Mouse (Mus musculus): ENCODE results near the gene Naa38. TPM values are rescaled to one million over a fixed set of nuclear protein-coding genes. Genes with fewer than 3 reads are reported as not detected.

Naa38 gene
- polyA plus RNA-seq, 1 experiment from 2014 or later = 127 TPM

- H3K4me1 ChIP-seq = peaks cover 44% of the 10 kb centered on the region
- H3K27ac ChIP-seq = peak overlapping the region; percentile 85
- peak overlapping the region; percentile 63 for H3K9ac ChIP-seq
- H3K9me3 ChIP-seq = no peaks in the 10 kb centered on the region
- H3K4me2 ChIP-seq (replicated peaks) = peak overlapping the region; percentile 74
- H3K36me3 ChIP-seq = no peaks in the 10 kb centered on the region
- H3K27me3 ChIP-seq = peaks cover 30% of the 10 kb centered on the region
- H3K4me3 ChIP-seq = peak overlapping the region; percentile 82
- no peak for ATAC-seq (ENCODE audit: low FRiP score, low read depth)
- WGBS = under 1% methylated on average over 19 of the region's 19 CpGs
These were observed 24.1 kb downstream of the Naa38 start for GRCm38 (mm10) chr11:69419443-69419812.

GRCm38 (mm10) chr11:69419813-69420553, 24.7 kb downstream of the Naa38 start:
- peak overlapping the region; percentile 85 for H3K27ac ChIP-seq
- under 1% methylated on average over 28 of the region's 31 CpGs for WGBS
- peak overlapping the region; percentile 63 for H3K9ac ChIP-seq
- H3K4me2 ChIP-seq (replicated peaks) = peak overlapping the region; percentile 74
- peak overlapping the region; percentile 82 for H3K4me3 ChIP-seq
- H3K4me1 ChIP-seq = peaks cover 38% of the 10 kb centered on the region
- no peak for ATAC-seq (ENCODE audit: low FRiP score, low read depth)
- no peaks in the 10 kb centered on the region for H3K9me3 ChIP-seq
- H3K36me3 ChIP-seq = no peaks in the 10 kb centered on the region
- peaks cover 30% of the 10 kb centered on the region for H3K27me3 ChIP-seq

GRCm38 (mm10) chr11:69420554-69421000, 25.3 kb downstream of the Naa38 start:
- Histone ChIP-seq H3K4me3 (peak overlapping the region; percentile 82), H3K27me3 (peaks cover 30% of the 10 kb centered on the region), H3K4me2 (replicated peaks) (peak overlapping the region; percentile 74), H3K9me3 (no peaks in the 10 kb centered on the region), H3K9ac (peak overlapping the region; percentile 63), H3K27ac (0 out of 2 replicates have a peak overlapping the region, but pooled peaks have one; percentile 0), H3K36me3 (no peaks in the 10 kb centered on the region), H3K4me1 (peaks cover 35% of the 10 kb centered on the region)
- 12% methylated on average over 10 of the region's 10 CpGs for WGBS
- no peak for ATAC-seq (ENCODE audit: low FRiP score, low read depth)

GRCm38 (mm10) chr11:69421131-69421977, 26.1 kb downstream of the Naa38 start:
- Histone ChIP-seq H3K9ac (peak overlapping the region; percentile 63; the same call in 1 of the 2 replicates), H3K4me3 (peak overlapping the region; percentile 82), H3K27me3 (peaks cover 31% of the 10 kb centered on the region), H3K36me3 (no peaks in the 10 kb centered on the region), H3K9me3 (no peaks in the 10 kb centered on the region), H3K27ac (no peak overlapping the region), H3K4me1 (peaks cover 35% of the 10 kb centered on the region), H3K4me2 (replicated peaks) (peak overlapping the region; percentile 74)
- no peak for ATAC-seq (ENCODE audit: low FRiP score, low read depth)
- 15% methylated on average over 25 of the region's 25 CpGs for WGBS

- Histone ChIP-seq H3K27ac (no peak overlapping the region), H3K36me3 (no peaks in the 10 kb centered on the region), H3K4me1 (peaks cover 26% of the 10 kb centered on the region), H3K4me3 (no peak overlapping the region), H3K9ac (no peak overlapping the region), H3K4me2 (replicated peaks) (no peak overlapping the region), H3K9me3 (no peaks in the 10 kb centered on the region), H3K27me3 (peaks cover 32% of the 10 kb centered on the region)
- no peak for ATAC-seq (ENCODE audit: low FRiP score, low read depth)
- 89% methylated on average over 10 of the region's 10 CpGs for WGBS
These were observed 27.6 kb downstream of the Naa38 start for GRCm38 (mm10) chr11:69422842-69423241.

- 75% methylated on average over 6 of the region's 6 CpGs for WGBS
- H3K36me3 ChIP-seq = no peaks in the 10 kb centered on the region
- H3K4me2 ChIP-seq (replicated peaks) = no peak overlapping the region
- H3K9ac ChIP-seq = no peak overlapping the region
- H3K27ac ChIP-seq = no peak overlapping the region
- ATAC-seq (ENCODE audit: low FRiP score, low read depth) = no peak
- no peaks in the 10 kb centered on the region for H3K9me3 ChIP-seq
- H3K4me1 ChIP-seq = peaks cover 31% of the 10 kb centered on the region
- H3K27me3 ChIP-seq = peaks cover 32% of the 10 kb centered on the region
- no peak overlapping the region for H3K4me3 ChIP-seq
These were observed 28.6 kb downstream of the Naa38 start for GRCm38 (mm10) chr11:69423885-69424284.

GRCm38 (mm10) chr11:69426246-69426645, 31.0 kb downstream of the Naa38 start:
- no peaks in the 10 kb centered on the region for H3K36me3 ChIP-seq
- no peak overlapping the region for H3K4me3 ChIP-seq
- no peak overlapping the region for H3K27ac ChIP-seq
- H3K27me3 ChIP-seq = peaks cover 26% of the 10 kb centered on the region
- no peak overlapping the region for H3K4me2 ChIP-seq (replicated peaks)
- no peak overlapping the region for H3K9ac ChIP-seq
- H3K4me1 ChIP-seq = peaks cover 18% of the 10 kb centered on the region
- ATAC-seq (ENCODE audit: low FRiP score, low read depth) = no peak
- 78% methylated on average over 2 of the region's 2 CpGs for WGBS
- H3K9me3 ChIP-seq = no peaks in the 10 kb centered on the region

GRCm38 (mm10) chr11:69428751-69429150, 33.5 kb downstream of the Naa38 start:
- Histone ChIP-seq H3K27ac (no peak overlapping the region; the same call in 1 of the 2 replicates), H3K4me1 (peaks cover 19% of the 10 kb centered on the region), H3K4me2 (replicated peaks) (no peak overlapping the region), H3K9ac (no peak overlapping the region), H3K36me3 (no peaks in the 10 kb centered on the region), H3K27me3 (0 out of 2 replicates have a peak, but pooled peaks cover 5% of the 10 kb centered on the region), H3K4me3 (no peak overlapping the region), H3K9me3 (no peaks in the 10 kb centered on the region)
- 22% methylated on average over 4 of the region's 4 CpGs for WGBS
- ATAC-seq (ENCODE audit: low FRiP score, low read depth) = no peak

GRCm38 (mm10) chr11:69429313-69429712, 34.0 kb downstream of the Naa38 start:
- Histone ChIP-seq H3K4me2 (replicated peaks) (peak overlapping the region; percentile 4; the same call in 1 of the 2 replicates), H3K27ac (no peak overlapping the region; the same call in 1 of the 2 replicates), H3K27me3 (0 out of 2 replicates have a peak, but pooled peaks cover 2% of the 10 kb centered on the region), H3K4me3 (no peak overlapping the region), H3K4me1 (peaks cover 19% of the 10 kb centered on the region), H3K9me3 (no peaks in the 10 kb centered on the region), H3K9ac (no peak overlapping the region; the same call in 1 of the 2 replicates), H3K36me3 (no peaks in the 10 kb centered on the region)
- ATAC-seq (ENCODE audit: low FRiP score, low read depth) = no peak
- WGBS = 31% methylated on average over 2 of the region's 2 CpGs

GRCm38 (mm10) chr11:69430631-69431030, 35.3 kb downstream of the Naa38 start:
- Histone ChIP-seq H3K4me3 (no peak overlapping the region), H3K27me3 (0 out of 2 replicates have a peak, but pooled peaks cover 2% of the 10 kb centered on the region), H3K4me2 (replicated peaks) (no peak overlapping the region), H3K9ac (no peak overlapping the region), H3K27ac (no peak overlapping the region), H3K36me3 (no peaks in the 10 kb centered on the region), H3K4me1 (peaks cover 19% of the 10 kb centered on the region), H3K9me3 (no peaks in the 10 kb centered on the region)
- no peak for ATAC-seq (ENCODE audit: low FRiP score, low read depth)
- WGBS = 85% methylated on average over 15 of the region's 15 CpGs

- WGBS = 32% methylated on average over 11 of the region's 11 CpGs
- ATAC-seq (ENCODE audit: low FRiP score, low read depth) = peak; percentile 70; the same call in 1 of the 2 replicates
These were observed 36.7 kb downstream of the Naa38 start for GRCm38 (mm10) chr11:69431829-69432639.

More at GRCm38 (mm10) chr11:69431829-69432639, 36.7 kb downstream of the Naa38 start:
- H3K9ac ChIP-seq = no peak overlapping the region
- no peak overlapping the region for H3K27ac ChIP-seq
- H3K36me3 ChIP-seq = no peaks in the 10 kb centered on the region
- H3K4me1 ChIP-seq = peaks cover 19% of the 10 kb centered on the region
- no peaks in the 10 kb centered on the region for H3K9me3 ChIP-seq
- no peak overlapping the region for H3K4me3 ChIP-seq
- peak overlapping the region; percentile 32 for H3K4me2 ChIP-seq (replicated peaks)
- H3K27me3 ChIP-seq = no peaks in the 10 kb centered on the region

Data from limb, embryonic 13.5 days (tissue).